Mouse (Mus musculus): ENCODE measurements around the gene Spib. TPM values are rescaled to one million over a fixed set of nuclear protein-coding genes. Genes with fewer than 3 reads are reported as not detected.

Spib gene
- total RNA-seq, 1 experiment from 2014 or later = 11.0 TPM

DNA sequence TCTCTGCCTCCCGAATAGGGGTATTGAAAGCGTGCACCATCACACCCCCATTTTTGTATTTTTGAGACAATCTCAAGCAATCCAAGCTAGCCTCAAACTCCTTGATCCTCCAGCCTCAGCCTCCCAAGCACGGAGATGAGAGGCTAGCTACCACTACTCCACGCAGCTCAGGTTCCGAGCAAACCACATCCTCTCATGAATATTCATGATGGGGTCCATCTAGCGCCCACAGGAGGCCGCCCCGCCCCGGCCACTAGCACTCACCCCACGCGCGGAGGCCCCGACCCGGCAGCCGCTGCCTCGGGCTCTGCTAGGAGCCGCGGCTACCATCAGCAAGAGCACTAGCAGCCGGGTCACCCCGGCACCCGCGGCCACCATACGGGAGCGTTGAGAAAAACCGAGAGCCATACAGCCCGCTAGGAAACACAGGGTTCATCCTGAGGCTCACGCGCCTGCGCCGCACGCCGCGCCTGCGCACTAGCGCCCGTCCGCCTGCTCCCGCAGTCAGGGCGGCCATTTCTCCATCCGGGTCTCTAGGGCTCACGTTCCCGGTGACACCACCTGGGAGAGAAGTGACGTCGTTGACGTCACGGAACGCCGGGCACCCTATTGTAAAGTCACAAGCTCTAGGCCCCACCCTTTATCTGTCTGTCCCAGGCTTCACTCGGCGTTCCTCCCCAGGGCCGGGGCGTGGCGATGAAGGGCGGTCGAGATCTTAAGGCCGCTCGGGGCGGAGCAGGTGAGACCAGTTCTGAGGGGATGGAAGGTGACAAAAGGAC is 35.7 kb downstream of the Spib start, which contains the start of the genes Emc10 and Fam71e1:
Gene Emc10, minus strand, starts transcription at position 538 of the 779 bp plus-strand sequence.
Gene Fam71e1, plus strand, starts transcription at position 590 of the 779 bp plus-strand sequence.
- peak; percentile 81 for ATAC-seq (replicated peaks; ENCODE audit: insufficient number of reproducible peaks, low FRiP score, low TSS enrichment, poor library complexity, severe bottlenecking)

DNA sequence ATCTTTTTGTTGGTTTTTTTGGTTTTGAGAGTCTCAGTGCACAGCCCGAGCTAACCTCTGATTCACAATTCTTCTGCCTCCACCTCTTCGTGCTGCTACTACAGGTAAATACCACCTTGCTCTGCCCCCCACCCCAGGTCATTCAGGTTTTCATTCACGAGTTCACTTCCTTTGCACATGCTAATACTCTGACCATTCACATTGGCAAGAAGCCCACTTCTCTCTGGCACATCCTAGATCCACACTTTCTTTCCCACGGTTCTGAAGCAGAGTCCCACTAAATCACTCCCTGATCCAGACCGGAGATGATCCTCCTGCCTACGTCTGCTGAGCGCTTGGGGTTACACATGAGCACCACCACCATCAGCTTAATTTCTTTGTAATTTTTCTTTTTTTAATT is 36.8 kb downstream of the Spib start:
- no peak for ATAC-seq (replicated peaks; ENCODE audit: insufficient number of reproducible peaks, low FRiP score, low TSS enrichment, poor library complexity, severe bottlenecking)

DNA sequence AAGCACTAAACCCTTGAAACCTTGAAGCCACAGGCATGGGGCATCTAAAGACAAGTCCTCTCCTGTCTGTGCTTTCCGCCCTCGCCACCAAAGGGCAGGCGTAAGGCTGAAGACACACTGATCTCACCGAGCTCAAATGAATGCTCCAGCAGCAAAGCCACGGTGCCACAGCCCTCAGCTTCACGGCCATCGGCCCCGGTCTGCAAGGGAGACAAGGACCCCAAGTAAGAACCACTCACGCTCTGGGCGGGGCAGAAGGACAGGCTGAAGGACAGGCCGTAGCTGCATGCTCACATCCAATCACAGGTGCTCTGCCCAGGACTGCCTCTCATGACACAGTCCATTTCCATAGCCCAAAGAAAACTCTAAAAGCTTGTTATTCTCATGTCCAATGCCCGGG is 37.2 kb downstream of the Spib start:
- no peak for ATAC-seq (replicated peaks; ENCODE audit: insufficient number of reproducible peaks, low FRiP score, low TSS enrichment, poor library complexity, severe bottlenecking)

DNA sequence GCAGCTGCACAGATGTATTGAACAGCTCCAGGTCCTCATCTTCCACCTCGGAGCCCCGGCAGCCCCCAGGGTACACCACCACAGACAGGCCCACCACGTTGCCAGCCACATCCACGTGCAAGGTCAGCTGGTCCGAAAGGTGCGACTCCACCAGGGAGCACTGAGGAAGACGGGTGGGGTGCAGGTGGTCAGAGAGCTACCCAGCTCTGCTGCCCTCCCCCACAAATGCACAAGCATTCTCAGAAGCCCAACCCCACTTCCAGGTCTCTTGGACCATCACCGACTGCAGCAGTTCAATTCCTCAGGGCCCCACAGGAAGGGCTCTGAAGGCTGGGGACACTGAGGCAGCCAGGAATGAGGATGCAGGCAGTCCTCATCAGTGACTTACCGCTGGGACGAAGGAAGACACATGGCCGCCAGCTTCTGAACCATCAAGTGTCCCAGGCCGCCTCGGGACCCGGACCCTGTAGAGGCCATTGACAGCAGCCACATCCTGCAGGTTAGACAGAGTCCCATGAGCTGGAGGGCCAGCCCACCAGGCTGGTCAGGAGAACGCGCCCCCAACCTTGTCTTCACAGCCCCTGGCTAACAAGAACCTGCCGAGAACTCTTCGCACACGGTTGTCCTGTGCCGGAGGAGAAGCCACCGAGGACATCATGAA is 39.6 kb downstream of the Spib start:
- no peak for ATAC-seq (replicated peaks; ENCODE audit: insufficient number of reproducible peaks, low FRiP score, low TSS enrichment, poor library complexity, severe bottlenecking)

DNA sequence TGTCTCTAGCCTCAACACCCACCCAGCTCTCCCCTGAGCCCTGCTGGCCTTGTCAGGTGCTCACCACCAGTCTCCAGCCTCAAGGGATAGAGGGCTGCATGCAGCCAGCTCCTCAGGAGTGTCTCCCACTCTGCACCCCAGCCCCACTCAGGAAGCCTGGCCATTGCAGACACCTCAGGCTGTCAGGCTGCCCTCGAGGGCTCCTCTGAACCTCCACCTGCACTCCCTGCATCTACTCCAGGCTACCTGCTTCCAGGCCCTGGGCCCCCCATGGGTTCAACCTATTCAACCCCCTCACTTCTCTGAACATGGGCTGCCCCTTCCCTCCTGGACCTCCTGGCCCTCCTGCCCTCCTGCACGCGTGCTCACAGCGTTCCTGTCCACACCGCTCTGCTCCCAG is 40.5 kb downstream of the Spib start:
- ATAC-seq (replicated peaks; ENCODE audit: insufficient number of reproducible peaks, low FRiP score, low TSS enrichment, poor library complexity, severe bottlenecking) = no peak

DNA sequence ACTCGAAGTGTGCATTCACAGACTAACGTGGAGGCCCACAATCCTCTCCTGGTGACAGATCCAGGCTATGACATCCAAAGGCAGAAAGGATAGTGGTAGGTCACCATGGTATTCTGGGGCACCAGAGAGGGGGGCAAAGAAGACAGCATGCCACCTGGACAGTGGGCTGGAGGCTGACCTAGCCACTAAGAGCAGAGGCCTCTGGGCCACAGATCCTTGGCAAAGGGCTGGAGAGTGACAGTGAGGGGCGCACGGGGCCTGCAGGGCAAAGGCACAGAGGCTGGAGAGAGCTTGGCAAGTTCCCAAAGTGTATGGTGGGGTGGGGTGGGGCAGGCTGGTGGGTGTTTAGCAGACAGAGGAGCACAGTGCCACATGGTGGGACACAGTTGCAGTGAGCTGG is 41.6 kb downstream of the Spib start:
- ATAC-seq (replicated peaks; ENCODE audit: insufficient number of reproducible peaks, low FRiP score, low TSS enrichment, poor library complexity, severe bottlenecking) = no peak

DNA sequence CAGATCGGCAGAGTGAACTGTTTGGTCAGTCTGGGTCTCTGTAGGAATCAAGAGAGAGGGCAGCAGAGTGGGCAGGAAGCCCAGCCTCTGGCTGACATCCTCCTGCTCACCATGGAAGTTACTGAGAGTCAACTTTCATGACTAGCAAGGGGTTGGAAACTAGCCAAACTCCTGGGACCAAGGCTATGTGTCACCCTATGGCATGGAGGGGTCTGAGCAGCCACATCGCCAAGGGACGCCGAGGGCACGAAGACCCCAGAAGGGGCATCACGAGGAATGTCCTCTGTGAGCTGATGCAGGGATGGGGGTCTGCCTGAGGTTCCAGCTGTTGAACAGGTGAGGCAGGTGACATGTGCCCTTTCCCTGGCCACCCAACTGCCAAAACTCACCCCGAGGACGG is 43.3 kb downstream of the Spib start:
- ATAC-seq (replicated peaks; ENCODE audit: insufficient number of reproducible peaks, low FRiP score, low TSS enrichment, poor library complexity, severe bottlenecking) = no peak

DNA sequence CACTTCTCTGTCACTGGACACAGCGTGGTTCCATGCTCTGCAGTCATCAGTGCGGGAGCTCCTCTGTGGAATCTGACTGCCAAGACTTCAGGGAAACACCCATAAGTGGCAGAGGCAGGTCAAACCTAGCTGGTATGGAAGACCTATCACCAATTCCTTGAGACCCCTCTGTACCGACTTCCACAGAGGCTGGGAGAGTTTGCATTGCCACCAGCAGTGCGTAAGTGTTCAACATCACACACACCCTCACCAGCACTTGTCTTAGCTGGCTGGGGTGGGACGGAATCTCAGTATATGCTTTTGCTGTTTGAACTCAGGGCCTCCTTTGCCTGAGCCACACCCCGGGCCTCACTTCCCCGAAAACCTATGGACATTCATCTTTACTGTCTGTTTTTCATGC is 43.9 kb downstream of the Spib start:
- no peak for ATAC-seq (replicated peaks; ENCODE audit: insufficient number of reproducible peaks, low FRiP score, low TSS enrichment, poor library complexity, severe bottlenecking)

DNA sequence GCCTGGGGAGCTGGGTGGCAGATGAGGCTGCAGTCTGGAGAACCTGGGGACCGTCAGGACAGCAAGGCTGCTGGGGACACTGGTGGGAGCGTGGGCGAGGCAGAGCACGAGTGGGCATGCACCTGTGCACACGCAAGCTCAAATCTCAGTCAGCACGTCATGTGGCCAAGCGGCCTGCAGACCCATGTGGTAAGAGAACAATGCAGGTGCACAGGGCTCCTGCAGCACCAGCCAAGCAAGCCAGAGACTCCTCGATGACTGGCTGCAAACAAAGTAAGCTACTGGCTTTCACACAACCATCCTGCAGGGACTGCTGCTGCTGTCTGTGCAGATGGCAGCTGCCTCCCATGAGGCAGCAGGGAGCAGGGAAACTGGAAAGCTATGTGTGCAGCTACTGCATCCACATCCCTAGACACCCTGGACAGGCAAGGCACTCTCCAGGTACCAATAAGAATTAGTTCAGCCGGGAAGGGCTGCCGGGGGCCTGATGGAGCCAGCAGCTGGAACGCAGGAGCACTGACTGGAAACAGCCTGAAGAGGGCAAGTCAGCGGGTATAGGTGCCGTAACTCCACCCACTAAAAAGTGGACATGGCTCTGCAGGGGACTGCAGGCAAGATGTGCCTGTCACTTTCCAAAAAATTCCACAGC is 44.8 kb downstream of the Spib start:
- ATAC-seq (replicated peaks; ENCODE audit: insufficient number of reproducible peaks, low FRiP score, low TSS enrichment, poor library complexity, severe bottlenecking) = no peak

DNA sequence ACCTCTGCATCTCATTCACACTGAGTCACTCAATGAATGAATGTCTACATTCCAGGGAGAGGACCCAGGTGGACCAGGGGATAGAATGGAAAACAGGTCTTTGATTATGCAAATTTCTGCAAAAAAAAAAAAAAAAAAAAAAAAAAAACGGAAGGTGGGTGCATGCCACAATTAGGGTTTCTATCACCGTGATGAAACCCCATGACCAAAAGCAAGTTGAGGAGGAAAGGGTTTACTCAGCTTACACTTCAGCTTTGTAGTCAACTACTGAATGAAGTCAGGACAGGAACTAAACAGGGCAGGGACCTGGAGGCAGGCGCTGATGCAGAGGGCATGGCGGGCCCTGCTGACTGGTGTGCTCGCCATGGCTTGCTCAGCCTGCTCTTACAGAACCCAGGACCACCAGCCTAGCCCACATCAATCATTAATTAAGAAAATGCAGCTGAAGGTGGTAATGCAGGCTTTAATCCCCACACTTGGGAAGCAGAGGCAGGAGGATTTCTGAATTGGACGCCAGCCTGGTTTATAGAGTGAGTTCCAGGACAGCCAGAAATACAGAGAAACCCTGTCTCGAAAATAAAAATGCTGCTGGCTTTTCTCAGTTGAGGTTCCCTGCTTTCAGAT is 46.2 kb downstream of the Spib start:
- ATAC-seq (replicated peaks; ENCODE audit: insufficient number of reproducible peaks, low FRiP score, low TSS enrichment, poor library complexity, severe bottlenecking) = no peak

DNA sequence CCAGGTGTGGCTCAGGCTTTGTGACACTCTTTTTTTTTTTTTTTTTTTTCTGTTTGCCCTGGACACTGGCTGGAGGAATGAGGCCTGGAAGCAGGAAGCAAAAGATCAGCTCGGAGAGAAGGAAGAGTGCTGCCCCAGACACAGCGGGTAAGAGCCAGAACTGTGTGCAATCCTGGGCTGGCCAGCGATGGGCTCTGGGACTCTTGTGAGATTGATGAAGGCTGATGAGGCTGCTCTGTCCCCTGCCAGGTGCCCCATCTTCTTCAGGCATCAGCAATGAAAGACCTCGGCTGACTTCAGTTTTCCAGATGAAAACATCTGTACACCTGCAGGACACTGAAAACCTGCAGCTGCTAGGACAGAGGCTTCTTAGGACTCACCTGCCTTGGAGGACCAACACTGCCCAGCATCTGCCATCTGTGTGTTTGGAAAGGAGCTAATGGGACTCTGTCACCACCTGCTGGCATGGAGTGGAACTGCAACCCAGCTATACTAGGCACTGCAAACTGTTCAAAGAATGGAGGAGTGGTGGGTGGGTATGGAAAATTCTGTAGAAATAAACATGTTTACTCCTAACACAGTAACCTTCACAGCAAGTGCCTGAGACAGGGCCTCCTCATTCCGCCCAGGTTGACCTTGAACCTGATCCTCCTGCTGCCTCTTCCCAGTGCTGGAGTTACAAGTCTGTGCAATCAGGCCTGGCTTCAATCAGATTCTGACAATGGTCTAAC is 46.9 kb downstream of the Spib start:
- ATAC-seq (replicated peaks; ENCODE audit: insufficient number of reproducible peaks, low FRiP score, low TSS enrichment, poor library complexity, severe bottlenecking) = peak; percentile 83

DNA sequence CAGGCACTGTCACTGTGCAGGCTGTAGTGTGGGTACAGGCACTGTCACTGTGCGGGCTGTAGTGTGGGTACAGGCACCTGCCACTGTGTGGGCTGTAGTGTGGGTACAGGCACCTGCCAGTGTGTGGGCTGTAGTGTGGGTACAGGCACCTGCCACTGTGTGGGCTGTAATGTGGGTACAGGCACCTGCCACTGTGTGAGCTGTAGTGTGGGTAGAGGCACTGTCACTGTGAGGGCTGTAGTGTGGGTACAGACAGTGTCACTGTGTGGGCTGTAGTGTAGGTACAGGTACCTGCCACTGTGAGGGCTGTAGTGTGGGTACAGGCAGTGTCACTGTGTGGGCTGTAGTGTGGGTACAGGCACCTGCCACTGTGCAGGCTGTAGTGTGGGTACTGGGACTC is 47.8 kb downstream of the Spib start:
- no peak for ATAC-seq (replicated peaks; ENCODE audit: insufficient number of reproducible peaks, low FRiP score, low TSS enrichment, poor library complexity, severe bottlenecking)

DNA sequence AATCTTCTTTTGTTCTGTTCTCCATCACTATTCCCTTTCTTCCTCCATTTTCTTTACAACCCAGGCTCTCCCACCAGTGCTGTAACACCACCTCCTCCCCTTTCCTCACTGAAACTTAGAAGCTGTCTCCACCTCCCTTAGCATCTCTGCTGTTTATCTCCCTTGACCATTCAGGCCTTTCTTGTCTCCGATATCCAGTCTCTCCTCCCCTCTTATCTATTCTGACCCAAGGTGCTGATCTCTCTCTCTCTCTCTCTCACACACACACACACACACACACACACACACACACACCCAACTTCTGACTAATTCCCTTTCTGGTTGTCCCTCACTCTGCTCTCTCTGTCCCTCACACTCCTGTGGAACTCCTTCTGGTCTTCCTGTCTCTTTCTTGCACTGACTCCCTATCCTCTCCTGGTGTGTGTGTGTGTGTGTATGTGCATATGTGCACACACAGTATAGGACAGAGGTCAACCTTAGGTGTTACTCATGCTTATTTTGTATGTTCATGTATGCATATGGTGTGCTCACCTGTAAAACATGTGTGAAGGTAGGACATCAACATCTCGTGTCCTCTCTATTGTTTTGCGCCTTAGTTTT is 48.9 kb downstream of the Spib start:
- no peak for ATAC-seq (replicated peaks; ENCODE audit: insufficient number of reproducible peaks, low FRiP score, low TSS enrichment, poor library complexity, severe bottlenecking)

Other genes with a start within 250 kb of the Spib start
- 0.49 to 1.6 TPM (median 0.85 TPM) in 3 replicates for gene Clec11a, start 225.2 kb downstream of the Spib start, total RNA-seq (2017)
- gene Shank1, start 221.8 kb downstream of the Spib start, total RNA-seq (2017) = 0.19 to 1.2 TPM in 2 of 3 replicates, not detected in the other
- gene Syt3, start 148.0 kb downstream of the Spib start, total RNA-seq (2017) = not detected in 3 replicates
- 3.5 TPM in 1 of 3 replicates, not detected in the others for gene 1700008O03Rik, start 146.3 kb downstream of the Spib start, total RNA-seq (2017)
- gene Lrrc4b, start 103.1 kb downstream of the Spib start, total RNA-seq (2017) = not detected in 3 replicates
- not detected in 3 replicates for gene Aspdh, start 66.7 kb downstream of the Spib start, total RNA-seq (2017)
- 12.9 to 40.9 TPM (median 17.1 TPM) in 3 replicates for gene Josd2, start 64.1 kb downstream of the Spib start, total RNA-seq (2017)
- 21.7 to 29.0 TPM (median 23.3 TPM) in 3 replicates for gene Emc10, start 35.5 kb downstream of the Spib start, total RNA-seq (2017)
- 2.0 TPM in 1 of 3 replicates, not detected in the others for gene Fam71e1, start 35.5 kb downstream of the Spib start, total RNA-seq (2017)
- gene Mybpc2, start 7.4 kb downstream of the Spib start, total RNA-seq (2017) = 10.7 TPM in 1 of 3 replicates, not detected in the others
- 16.1 to 42.8 TPM (median 23.8 TPM) in 3 replicates for gene Pold1, start 16.8 kb upstream of the Spib start, total RNA-seq (2017)
- 140 to 243 TPM (median 153 TPM) in 3 replicates for gene Nr1h2, start 21.9 kb upstream of the Spib start, total RNA-seq (2017)
- gene Napsa, start 40.3 kb upstream of the Spib start, total RNA-seq (2017) = 162 to 248 TPM (median 207 TPM) in 3 replicates
- gene Kcnc3, start 58.6 kb upstream of the Spib start, total RNA-seq (2017) = 0.19 to 0.43 TPM (median 0.38 TPM) in 3 replicates
- gene Myh14, start 138.8 kb upstream of the Spib start, total RNA-seq (2017) = not detected in 3 replicates
- gene Izumo2, start 176.7 kb upstream of the Spib start, total RNA-seq (2017) = not detected in 3 replicates
- 33.2 to 49.0 TPM (median 42.5 TPM) in 3 replicates for gene Vrk3, start 216.3 kb upstream of the Spib start, total RNA-seq (2017)
- 0.75 to 2.0 TPM (median 1.0 TPM) in 3 replicates for gene Zfp473, start 219.0 kb upstream of the Spib start, total RNA-seq (2017)